Mouse (Mus musculus) MEL (cell line): ENCODE measurements around the gene Abca12. TPM values are rescaled to one million over a fixed set of nuclear protein-coding genes. Genes with fewer than 3 reads are reported as not detected.

Experiments
- DNase-seq: peaks from one replicate; pipeline ENCODE4 v3.0.0; 2011; ENCODE audit warnings: low read depth, low spot score
- H3K27ac ChIP-seq: 2 replicates; pipeline ENCODE4 v1.5.1; 2012; ENCODE audit warnings: low read depth, mild to moderate bottlenecking, control low read depth, low read length, moderate library complexity; ENCODE audit not compliant: control insufficient read depth
- H3K27me3 ChIP-seq, 2 experiments: fragments of 150-350 bp in 1 of 2; sonication (generic) in 1 of 2; 2 replicates each; pipeline ENCODE4 v1.6.1; 2012; ENCODE audit warnings: low read length in 2 of 2, mild to moderate bottlenecking in 2 of 2, improper control_type of control experiment in 1 of 2, moderate library complexity in 1 of 2; ENCODE audit not compliant: insufficient read depth in 2 of 2, control insufficient read depth in 1 of 2
- H3K36me3 ChIP-seq, 2 experiments: 2 replicates each; pipeline ENCODE4 v1.6.1; 2012 to 2014; ENCODE audit warnings: low read length in 2 of 2, improper control_type of control experiment in 1 of 2, inconsistent platforms in 1 of 2, mild to moderate bottlenecking in 1 of 2; ENCODE audit not compliant: insufficient read depth in 2 of 2, control insufficient read depth in 1 of 2
- H3K4me1 ChIP-seq, 2 experiments: fragments of 150-350 bp in 1 of 2; sonication (generic) in 1 of 2; 2 replicates each; pipeline ENCODE4 v1.6.1; 2012; ENCODE audit warnings: low read length in 2 of 2, improper control_type of control experiment in 1 of 2, mild to moderate bottlenecking in 1 of 2; ENCODE audit not compliant: insufficient read depth in 2 of 2, control insufficient read depth in 1 of 2
- H3K4me3 ChIP-seq, 2 experiments: fragments of 150-350 bp in 1 of 2; sonication (generic) in 1 of 2; 2 replicates each; pipeline ENCODE4 v1.5.1; 2012; ENCODE audit warnings: low read depth in 2 of 2, low read length in 2 of 2, mild to moderate bottlenecking in 2 of 2, moderate library complexity in 2 of 2, control low read depth in 1 of 2, improper control_type of control experiment in 1 of 2; ENCODE audit not compliant: control insufficient read depth in 1 of 2, insufficient read depth in 1 of 2
- H3K79me2 ChIP-seq: 2 replicates; pipeline ENCODE4 v1.6.1; 2012; ENCODE audit warnings: mild to moderate bottlenecking, low read length, moderate library complexity; ENCODE audit not compliant: control insufficient read depth, poor library complexity, insufficient read depth
- H3K9ac ChIP-seq: 2 replicates; pipeline ENCODE4 v1.6.1; 2012; ENCODE audit warnings: low read depth, mild to moderate bottlenecking, control low read depth, low read length, moderate library complexity; ENCODE audit not compliant: control insufficient read depth, poor library complexity, severe bottlenecking
- H3K9me3 ChIP-seq: fragments of 150-350 bp; sonication (generic); replicated peaks from 2 replicates; pipeline ENCODE4 v1.6.1; 2012; ENCODE audit warnings: mild to moderate bottlenecking, low read length, improper control_type of control experiment, moderate library complexity; ENCODE audit not compliant: insufficient read depth
- CHD2 ChIP-seq: IDR thresholded peaks from 2 replicates; pipeline ENCODE4 v1.6.1; 2011; ENCODE audit warnings: low read length, improper control_type of control experiment
- CTCF ChIP-seq, 3 experiments: IDR thresholded peaks in 2 of 3; conservative IDR thresholded peaks in 1 of 3; 2 replicates each; pipeline ENCODE4 v1.5.1; 2011 to 2012; ENCODE audit warnings: low read length in 3 of 3, low read depth in 2 of 3, mild to moderate bottlenecking in 2 of 3, improper control_type of control experiment in 1 of 3, inconsistent platforms in 1 of 3, mixed read lengths in 1 of 3, moderate library complexity in 1 of 3; ENCODE audit not compliant: control insufficient read depth in 1 of 3, insufficient read depth in 1 of 3, poor library complexity in 1 of 3, severe bottlenecking in 1 of 3
- EP300 ChIP-seq, 2 experiments: IDR thresholded peaks; 2 replicates each; pipeline ENCODE4 v1.6.1; 2011; ENCODE audit warnings: improper control_type of control experiment in 2 of 2, low read length in 2 of 2, low read depth in 1 of 2, mild to moderate bottlenecking in 1 of 2
- GABPA ChIP-seq: IDR thresholded peaks from 2 replicates; pipeline ENCODE4 v1.6.1; 2012; ENCODE audit warnings: low read depth, mild to moderate bottlenecking, inconsistent platforms, low read length, improper control_type of control experiment, moderate library complexity
- JUND ChIP-seq: IDR thresholded peaks from 2 replicates; pipeline ENCODE4 v1.6.1; 2011; ENCODE audit warnings: low read depth, mild to moderate bottlenecking, improper control_type of control experiment, low read length
- MAFK ChIP-seq: IDR thresholded peaks from 2 replicates; pipeline ENCODE4 v1.6.1; 2011; ENCODE audit warnings: low read depth, mild to moderate bottlenecking, low read length, improper control_type of control experiment, borderline replicate concordance
- MAZ ChIP-seq: IDR thresholded peaks from 2 replicates; pipeline ENCODE4 v1.6.1; 2012; ENCODE audit warnings: low read depth, mild to moderate bottlenecking, inconsistent platforms, low read length, improper control_type of control experiment
- MEF2A ChIP-seq: IDR thresholded peaks from 2 replicates; pipeline ENCODE4 v1.6.1; 2014; ENCODE audit warnings: low read depth, mild to moderate bottlenecking, inconsistent platforms, low read length, improper control_type of control experiment; ENCODE audit not compliant: poor library complexity, insufficient replicate concordance, severe bottlenecking; ENCODE audit errors: extremely low read depth
- MYC ChIP-seq: IDR thresholded peaks from 2 replicates; pipeline ENCODE4 v1.6.1; 2011; ENCODE audit warnings: low read depth, mild to moderate bottlenecking, low read length, improper control_type of control experiment, moderate library complexity
- NELFE ChIP-seq: IDR thresholded peaks from 2 replicates; pipeline ENCODE4 v1.6.1; 2011; ENCODE audit warnings: low read depth, low read length, improper control_type of control experiment
- RAD21 ChIP-seq: IDR thresholded peaks from 2 replicates; pipeline ENCODE4 v1.6.1; 2011; ENCODE audit warnings: mild to moderate bottlenecking, low read depth, low read length, improper control_type of control experiment
- SIN3A ChIP-seq: IDR thresholded peaks from 2 replicates; pipeline ENCODE4 v1.6.1; 2012; ENCODE audit warnings: low read length, improper control_type of control experiment, inconsistent platforms
- SMC3 ChIP-seq: IDR thresholded peaks from 2 replicates; pipeline ENCODE4 v1.6.1; 2011; ENCODE audit warnings: low read depth, low read length, improper control_type of control experiment
- TAL1 ChIP-seq: IDR thresholded peaks from 2 replicates; pipeline ENCODE4 v1.6.1; 2012; ENCODE audit warnings: mild to moderate bottlenecking, inconsistent platforms, low read length, moderate library complexity, mixed read lengths
- TBP ChIP-seq: IDR thresholded peaks from 2 replicates; pipeline ENCODE4 v1.8.0; 2011; ENCODE audit warnings: low read depth, low read length, improper control_type of control experiment
- USF1 ChIP-seq: IDR thresholded peaks from 2 replicates; pipeline ENCODE4 v1.6.1; 2014; ENCODE audit warnings: low read depth, mild to moderate bottlenecking, inconsistent platforms, low read length, improper control_type of control experiment, moderate library complexity
- ZKSCAN1 ChIP-seq: IDR thresholded peaks from 2 replicates; pipeline ENCODE4 v1.6.1; 2012; ENCODE audit warnings: low read depth, mild to moderate bottlenecking, inconsistent platforms, low read length, improper control_type of control experiment, moderate library complexity
- polyA plus RNA-seq, 2 experiments: library from polyadenylated mRNA; stranded (reverse) in 1 of 2; unstranded in 1 of 2; fragments of >175 nt in 1 of 2; fragments of >200 nt in 1 of 2; gene quantifications; 2 replicates each; pipeline versions ENCODE4 v1.2.1 to v1.2.4; 2012; ENCODE audit warnings: low replicate concordance in 2 of 2, low read depth in 1 of 2; ENCODE audit not compliant: insufficient read length in 2 of 2, insufficient read depth in 1 of 2, missing spikeins in 1 of 2
- total RNA-seq: library from RNA; depleted of rRNA; stranded (reverse); fragments of 300-350 nt; gene quantifications from 2 replicates; pipeline ENCODE4 v1.2.3, GENCODE M21; 2012

Gene Abca12
- total and polyA plus RNA-seq, 3 experiments, result not detected

- no peaks in the 10 kb centered on the region for H3K9me3 ChIP-seq
- TF ChIP-seq ZKSCAN1, result no peak
- TF ChIP-seq USF1, result no peak
- no peak for TF ChIP-seq GABPA
- TF ChIP-seq SMC3, result no peak
- no peak for TF ChIP-seq SIN3A
- no peak for TF ChIP-seq TBP
- no peak for TF ChIP-seq MAFK
- TF ChIP-seq EP300 (IDR thresholded peaks at IDR 0.05; ENCODE audit: low read depth in 1 of 2, low read length in 2 of 2), result no peak
- TF ChIP-seq MYC, result no peak
- no peak for TF ChIP-seq TAL1
These were observed 20.5 kb downstream of the Abca12 start for GRCm38 (mm10) chr1:71394177-71394576.

GRCm38 (mm10) chr1:71393489-71393888 is 21.2 kb downstream of the Abca12 start:
- no peaks in the 10 kb centered on the region for H3K4me1 ChIP-seq
- DNase-seq, result no peak
- H3K9ac ChIP-seq, result no peak overlapping the region
- no peaks in the 10 kb centered on the region for H3K27me3 ChIP-seq
- H3K9me3 ChIP-seq, result no peaks in the 10 kb centered on the region
- no peak overlapping the region for H3K27ac ChIP-seq
- H3K79me2 ChIP-seq, result no peaks in the 10 kb centered on the region
- H3K4me3 ChIP-seq, result no peak overlapping the region
- no peak for TF ChIP-seq MAZ
- no peak for TF ChIP-seq SMC3
- TF ChIP-seq NELFE, result no peak
- TF ChIP-seq JUND, result no peak
- no peak for TF ChIP-seq ZKSCAN1
- TF ChIP-seq TBP, result no peak
- no peak for TF ChIP-seq RAD21
- TF ChIP-seq MEF2A, result no peak
- no peak for TF ChIP-seq CHD2
- TF ChIP-seq CTCF (IDR thresholded peaks at IDR 0.05 in 2 of 3, conservative IDR thresholded peaks at IDR 0.05 in 1 of 3; ENCODE audit: control insufficient read depth in 1 of 3, insufficient read depth in 1 of 3, low read depth in 2 of 3, low read length in 3 of 3, poor library complexity in 1 of 3, severe bottlenecking in 1 of 3), result no peak
- H3K36me3 ChIP-seq, result no peaks in the 10 kb centered on the region

More at GRCm38 (mm10) chr1:71394177-71394576, 20.5 kb downstream of the Abca12 start:
- Histone ChIP-seq H3K79me2 (no peaks in the 10 kb centered on the region), H3K27ac (no peak overlapping the region), H3K4me1 (no peaks in the 10 kb centered on the region), H3K4me3 (no peak overlapping the region), H3K27me3 (no peaks in the 10 kb centered on the region), H3K36me3 (no peaks in the 10 kb centered on the region), H3K9ac (no peak overlapping the region)
- DNase-seq, result no peak
